Mouse (Mus musculus) midbrain, embryonic 13.5 days (tissue): ENCODE data around the gene Mmp24. TPM values are rescaled to one million over a fixed set of nuclear protein-coding genes. Genes with fewer than 3 reads are reported as not detected.

ENCODE experiments used
- ATAC-seq: fragments of 200-750 bp; cut with Nextera tagmentation; 2 replicates; pipeline ENCODE4 v1.8.0; 2017; ENCODE audit warnings: mild to moderate bottlenecking, moderate TSS enrichment, moderate library complexity
- H3K27ac ChIP-seq: fragments of 300-500 bp; sonication (generic); 2 replicates; pipeline ENCODE4 v1.5.1; 2015; ENCODE audit warnings: inconsistent platforms, mild to moderate bottlenecking, moderate library complexity
- H3K27me3 ChIP-seq: fragments of 300-500 bp; sonication (generic); 2 replicates; pipeline ENCODE4 v1.6.1; 2015; ENCODE audit warnings: mild to moderate bottlenecking, inconsistent platforms
- H3K36me3 ChIP-seq: fragments of 300-500 bp; sonication (generic); 2 replicates; pipeline ENCODE4 v1.6.1; 2015; ENCODE audit warnings: mild to moderate bottlenecking, inconsistent platforms
- H3K4me1 ChIP-seq: fragments of 300-500 bp; sonication (generic); replicated peaks from 2 replicates; pipeline ENCODE4 v1.6.1; 2015; ENCODE audit warnings: inconsistent platforms
- H3K4me2 ChIP-seq: fragments of 300-500 bp; sonication (generic); replicated peaks from 2 replicates; pipeline ENCODE4 v1.6.1; 2015; ENCODE audit warnings: moderate library complexity, mild to moderate bottlenecking, inconsistent platforms
- H3K4me3 ChIP-seq: fragments of 300-500 bp; sonication (generic); replicated peaks from 2 replicates; pipeline ENCODE4 v1.5.1; 2015; ENCODE audit warnings: mild to moderate bottlenecking, inconsistent platforms
- H3K9ac ChIP-seq: fragments of 300-500 bp; sonication (generic); replicated peaks from 2 replicates; pipeline ENCODE4 v1.6.1; 2015; ENCODE audit warnings: mild to moderate bottlenecking, inconsistent platforms
- H3K9me3 ChIP-seq: fragments of 300-500 bp; sonication (generic); 2 replicates; pipeline ENCODE4 v1.6.1; 2016; ENCODE audit warnings: mild to moderate bottlenecking, inconsistent platforms
- WGBS: fragments of 180-500 bp; shearing (Covaris S2); methylation state at CpG from one replicate; pipeline ENCODE4 v1.1.7; 2015; 5-methylcytosine and 5-hydroxymethylcytosine counted together
- polyA plus RNA-seq: library from polyadenylated mRNA; unstranded; fragments of >200 nt; fragmentation: Nextera tagmentation; extraction: Ambion mirVana; gene quantifications from 2 replicates; pipeline ENCODE4 v1.2.1, GENCODE M21; 2015

The Mmp24 gene
- polyA plus RNA-seq, 1 experiment from 2014 or later, result 9.4 TPM

- 70% methylated on average over 6 of the region's 6 CpGs for WGBS
- Histone ChIP-seq H3K36me3 (peaks cover 38% of the 10 kb centered on the region), H3K9ac (no peak overlapping the region; the same call in 1 of the 2 replicates), H3K4me3 (no peak overlapping the region), H3K9me3 (no peaks in the 10 kb centered on the region), H3K4me2 (no peak overlapping the region), H3K4me1 (no peaks in the 10 kb centered on the region), H3K27me3 (no peaks in the 10 kb centered on the region), H3K27ac (no peak overlapping the region)
- no peak for ATAC-seq
These were observed 30.2 kb downstream of the Mmp24 start for GRCm38 (mm10) chr2:155805231-155805924.

- Histone ChIP-seq H3K9me3 (no peaks in the 10 kb centered on the region), H3K36me3 (peaks cover 38% of the 10 kb centered on the region), H3K9ac (no peak overlapping the region), H3K4me3 (no peak overlapping the region), H3K27ac (no peak overlapping the region), H3K4me1 (no peaks in the 10 kb centered on the region), H3K27me3 (no peaks in the 10 kb centered on the region), H3K4me2 (no peak overlapping the region)
- ATAC-seq, result no peak
- WGBS, result 84% methylated on average over 6 of the region's 6 CpGs
These were observed 30.7 kb downstream of the Mmp24 start for GRCm38 (mm10) chr2:155805925-155806255.

- Histone ChIP-seq H3K9ac (no peak overlapping the region), H3K36me3 (peaks cover 35% of the 10 kb centered on the region), H3K27me3 (no peaks in the 10 kb centered on the region), H3K9me3 (no peaks in the 10 kb centered on the region), H3K4me2 (no peak overlapping the region), H3K4me3 (no peak overlapping the region), H3K27ac (no peak overlapping the region), H3K4me1 (no peaks in the 10 kb centered on the region)
- ATAC-seq, result no peak
- 75% methylated on average over 5 of the region's 5 CpGs for WGBS
These were observed 31.4 kb downstream of the Mmp24 start for GRCm38 (mm10) chr2:155806548-155806947.

GRCm38 (mm10) chr2:155807408-155807807 is 32.3 kb downstream of the Mmp24 start:
- 85% methylated on average over 4 of the region's 4 CpGs for WGBS
- Histone ChIP-seq H3K36me3 (peaks cover 32% of the 10 kb centered on the region), H3K4me1 (no peaks in the 10 kb centered on the region)

GRCm38 (mm10) chr2:155809620-155810019 is 34.5 kb downstream of the Mmp24 start:
- 92% methylated on average over 4 of the region's 4 CpGs for WGBS
- H3K4me1 ChIP-seq, result no peaks in the 10 kb centered on the region
- no peaks in the 10 kb centered on the region for H3K9me3 ChIP-seq
- H3K4me3 ChIP-seq, result no peak overlapping the region
- H3K27me3 ChIP-seq, result no peaks in the 10 kb centered on the region
- H3K27ac ChIP-seq, result no peak overlapping the region
- no peak for ATAC-seq
- H3K9ac ChIP-seq, result no peak overlapping the region
- H3K36me3 ChIP-seq, result peaks cover 33% of the 10 kb centered on the region
- H3K4me2 ChIP-seq, result no peak overlapping the region

More at GRCm38 (mm10) chr2:155807408-155807807, 32.3 kb downstream of the Mmp24 start:
- Histone ChIP-seq H3K27ac (no peak overlapping the region), H3K27me3 (no peaks in the 10 kb centered on the region), H3K4me3 (no peak overlapping the region), H3K9ac (no peak overlapping the region), H3K9me3 (no peaks in the 10 kb centered on the region), H3K4me2 (no peak overlapping the region)
- ATAC-seq, result no peak

GRCm38 (mm10) chr2:155811821-155812396 is 36.8 kb downstream of the Mmp24 start:
- Histone ChIP-seq H3K4me3 (no peak overlapping the region), H3K9ac (no peak overlapping the region), H3K4me1 (no peaks in the 10 kb centered on the region), H3K9me3 (no peaks in the 10 kb centered on the region), H3K36me3 (peaks cover 50% of the 10 kb centered on the region), H3K27me3 (no peaks in the 10 kb centered on the region), H3K4me2 (no peak overlapping the region), H3K27ac (no peak overlapping the region)
- ATAC-seq, result no peak
- 41% methylated on average over 16 of the region's 16 CpGs for WGBS

DNA sequence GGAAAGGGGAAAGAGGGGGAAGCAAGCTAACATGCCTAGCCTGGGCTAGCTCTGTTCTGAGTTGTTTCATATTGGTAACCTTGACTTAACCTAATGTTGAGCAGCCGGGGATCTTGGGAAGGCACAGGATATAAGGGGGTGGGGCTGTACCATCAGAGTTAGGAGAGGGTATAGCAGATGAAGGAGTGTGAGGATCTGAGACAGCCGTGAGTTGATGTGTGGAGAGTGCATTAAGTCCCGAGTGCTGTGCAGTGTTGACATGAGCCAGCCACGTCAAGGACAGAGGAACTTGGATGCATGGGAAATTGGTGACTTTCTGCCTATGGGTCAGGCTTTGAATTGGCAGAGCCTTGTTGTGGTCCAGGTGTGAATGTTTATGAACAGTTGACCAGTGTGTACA is 37.5 kb downstream of the Mmp24 start:
- no peak for ATAC-seq
- H3K4me2 ChIP-seq, result no peak overlapping the region
- H3K9ac ChIP-seq, result no peak overlapping the region
- no peaks in the 10 kb centered on the region for H3K9me3 ChIP-seq
- H3K36me3 ChIP-seq, result peaks cover 50% of the 10 kb centered on the region
- H3K4me3 ChIP-seq, result no peak overlapping the region
- WGBS, result 81% methylated on average over 4 of the region's 4 CpGs
- no peak overlapping the region for H3K27ac ChIP-seq
- H3K4me1 ChIP-seq, result peaks cover 2% of the 10 kb centered on the region
- no peaks in the 10 kb centered on the region for H3K27me3 ChIP-seq

DNA sequence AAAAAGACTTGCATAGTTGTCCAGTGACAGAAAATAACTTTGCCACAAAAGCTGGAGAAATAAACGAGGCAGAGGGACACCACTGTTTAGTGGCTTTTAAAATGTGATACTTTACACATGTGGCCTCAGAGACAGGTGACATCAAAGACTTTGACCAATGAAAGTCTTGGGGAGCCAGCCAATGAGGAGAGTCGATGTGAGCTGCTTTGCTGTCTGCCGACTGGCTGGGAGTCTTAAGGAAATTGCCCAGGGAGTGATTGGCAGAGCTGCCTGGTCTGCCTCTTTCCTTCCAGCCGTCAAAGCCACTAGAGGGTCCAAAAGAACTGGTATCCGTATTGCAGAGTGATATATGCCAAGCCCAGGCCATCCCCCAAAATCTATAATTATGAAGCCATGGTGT is 39.7 kb downstream of the Mmp24 start:
- no peak overlapping the region for H3K27ac ChIP-seq
- no peak for ATAC-seq
- no peak overlapping the region for H3K4me3 ChIP-seq
- H3K4me1 ChIP-seq, result peaks cover 23% of the 10 kb centered on the region
- H3K4me2 ChIP-seq, result no peak overlapping the region
- H3K9ac ChIP-seq, result no peak overlapping the region
- H3K9me3 ChIP-seq, result no peaks in the 10 kb centered on the region
- no peaks in the 10 kb centered on the region for H3K27me3 ChIP-seq
- WGBS, result 42% methylated on average over 5 of the region's 5 CpGs
- H3K36me3 ChIP-seq, result peaks cover 49% of the 10 kb centered on the region

- Histone ChIP-seq H3K4me1 (peaks cover 23% of the 10 kb centered on the region), H3K27me3 (no peaks in the 10 kb centered on the region), H3K27ac (no peak overlapping the region), H3K9ac (no peak overlapping the region), H3K4me3 (no peak overlapping the region), H3K4me2 (no peak overlapping the region), H3K9me3 (no peaks in the 10 kb centered on the region), H3K36me3 (peaks cover 48% of the 10 kb centered on the region)
- 100% methylated on average over 1 of the region's 1 CpGs for WGBS
- ATAC-seq, result no peak
These were observed 41.0 kb downstream of the Mmp24 start for GRCm38 (mm10) chr2:155816179-155816578.

DNA sequence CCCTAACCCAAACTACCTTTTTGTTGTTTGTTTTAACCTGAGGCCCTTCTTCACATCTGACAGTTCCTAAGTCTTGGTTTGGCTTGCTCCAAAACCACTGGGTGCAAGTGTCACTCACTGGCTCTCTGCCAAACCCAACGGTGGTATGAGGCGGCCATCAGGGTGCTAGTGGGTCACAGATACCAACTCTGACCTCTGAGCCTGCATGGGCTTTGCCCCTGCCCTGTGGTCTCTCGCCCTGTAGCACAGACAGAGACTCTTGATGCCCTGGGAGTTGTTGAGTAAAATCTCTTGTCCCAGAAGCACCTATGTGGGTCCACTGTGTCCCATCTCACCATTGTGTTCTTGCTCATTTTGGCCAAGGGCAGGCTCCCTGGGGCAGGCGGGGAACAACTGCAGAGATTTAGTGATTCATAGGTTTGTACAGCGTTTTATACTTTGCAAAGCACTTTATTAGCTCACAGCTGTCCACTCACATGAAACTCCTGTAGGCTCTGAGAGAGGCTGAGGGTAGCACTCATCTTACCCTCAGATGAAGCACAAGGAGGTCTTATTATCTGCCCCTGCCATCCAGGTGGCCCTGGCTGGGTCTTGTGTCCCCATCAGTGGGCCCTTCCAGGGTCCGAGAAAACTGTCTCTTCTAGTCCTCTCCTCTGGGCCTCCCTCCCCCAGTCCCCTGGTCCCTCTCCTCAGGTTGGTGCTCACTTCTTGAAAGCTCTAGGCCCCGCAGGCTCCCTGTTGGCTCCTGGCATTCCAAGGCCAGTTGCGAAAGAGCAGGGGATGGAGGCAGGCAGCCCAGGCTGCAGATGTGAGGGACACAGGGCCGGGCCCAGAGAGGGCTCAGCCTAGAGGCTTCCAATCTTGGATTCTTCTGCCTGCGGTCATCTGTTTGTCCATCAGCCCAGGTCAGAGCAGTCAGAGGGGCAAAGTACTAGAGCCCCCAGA is 42.4 kb downstream of the Mmp24 start:
- Histone ChIP-seq H3K36me3 (peaks cover 53% of the 10 kb centered on the region), H3K4me1 (peaks cover 23% of the 10 kb centered on the region), H3K9me3 (no peaks in the 10 kb centered on the region), H3K4me2 (peak overlapping the region; percentile 78), H3K27ac (no peak overlapping the region), H3K27me3 (no peaks in the 10 kb centered on the region), H3K4me3 (no peak overlapping the region; the same call in 1 of the 2 replicates), H3K9ac (peak overlapping the region; percentile 87)
- no peak for ATAC-seq
- whole genome bisulfite sequencing, result 78% methylated on average over 10 of the region's 10 CpGs

DNA sequence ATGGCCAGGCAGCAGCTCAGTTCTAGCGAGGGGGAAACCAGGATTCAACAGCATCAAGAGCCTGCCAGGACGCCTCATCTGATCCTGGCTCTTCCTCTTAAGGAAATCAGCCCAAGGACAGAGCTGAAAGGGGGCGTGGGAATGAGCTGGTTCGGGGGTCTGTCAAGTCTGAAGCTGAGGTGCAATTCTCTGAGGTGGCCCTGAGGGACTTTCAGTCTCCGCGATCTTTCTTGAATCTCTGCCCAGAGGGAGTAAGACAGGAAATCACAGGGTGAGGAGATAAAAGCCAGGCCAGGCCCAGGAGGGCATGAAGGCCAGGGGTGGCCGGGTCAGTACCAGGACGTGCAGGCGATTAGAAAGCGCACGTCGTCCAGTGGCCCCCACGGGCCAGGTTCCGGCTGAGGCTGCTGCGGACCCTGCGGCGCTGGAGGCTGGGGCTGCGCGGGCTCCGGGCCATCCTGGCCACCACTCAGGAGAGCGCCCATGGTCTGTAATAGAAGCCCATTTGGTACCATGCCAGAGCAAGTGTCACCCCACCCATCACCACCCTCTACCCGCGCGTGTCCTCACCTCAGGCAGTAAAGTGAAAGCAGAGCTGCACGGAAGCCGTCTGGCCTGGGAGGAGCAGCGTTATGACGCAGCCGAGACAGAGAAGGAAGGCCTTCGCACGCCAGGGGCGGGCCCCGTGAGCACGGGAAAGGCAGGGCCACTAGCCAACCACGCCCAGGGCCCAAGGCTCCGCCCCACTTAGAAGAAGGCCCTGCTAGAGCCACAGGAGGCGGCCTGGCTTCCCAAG is 43.7 kb downstream of the Mmp24 start:
- Histone ChIP-seq H3K4me1 (peaks cover 23% of the 10 kb centered on the region), H3K4me2 (peak overlapping the region; percentile 78), H3K36me3 (peaks cover 61% of the 10 kb centered on the region), H3K9me3 (no peaks in the 10 kb centered on the region), H3K27ac (peak overlapping the region; percentile 72), H3K27me3 (no peaks in the 10 kb centered on the region), H3K4me3 (peak overlapping the region; percentile 53), H3K9ac (peak overlapping the region; percentile 87)
- ATAC-seq, result peak; percentile 94
- 2% methylated on average over 37 of the region's 37 CpGs for WGBS

GRCm38 (mm10) chr2:155819392-155819448 is 44.1 kb downstream of the Mmp24 start, which contains the start of gene BC029722:
TSS of gene BC029722 (minus strand) at chr2:155819426.
- ATAC-seq, result no peak
- Histone ChIP-seq H3K9ac (peak within 1 kb of the TSS; percentile 87), H3K4me1 (peaks cover 23% of the 10 kb centered on the region), H3K4me3 (peak within 1 kb of the TSS; percentile 53), H3K27me3 (no peaks in the 10 kb centered on the region), H3K27ac (peak within 1 kb of the TSS; percentile 72), H3K4me2 (peak within 1 kb of the TSS; percentile 78), H3K9me3 (no peaks in the 10 kb centered on the region), H3K36me3 (peaks cover 60% of the 10 kb centered on the region)
